Mouse (Mus musculus) cerebellum, adult 2 months (tissue): ENCODE data around the gene Agap1. TPM values are rescaled to one million over a fixed set of nuclear protein-coding genes. Genes with fewer than 3 reads are reported as not detected.

Experiments used
- DNase-seq, 2 experiments: peaks; one replicate each; pipeline ENCODE4 v3.0.0; 2021
- H3K27ac ChIP-seq: fragments of 200-500 bp; 2 replicates; pipeline ENCODE4 v1.5.1; 2012; ENCODE audit warnings: low read length, control low read depth, inconsistent platforms; ENCODE audit not compliant: insufficient read depth
- H3K27me3 ChIP-seq: fragments of 200-500 bp; 2 replicates; pipeline ENCODE4 v1.6.1; 2012; ENCODE audit warnings: inconsistent platforms, mild to moderate bottlenecking, low read length, moderate library complexity; ENCODE audit not compliant: control insufficient read depth, insufficient read depth
- H3K4me1 ChIP-seq: fragments of 200-500 bp; 2 replicates; pipeline ENCODE4 v1.6.1; 2011; ENCODE audit warnings: low read length; ENCODE audit not compliant: control insufficient read depth, insufficient read depth
- H3K4me3 ChIP-seq: fragments of 200-500 bp; replicated peaks from 2 replicates; pipeline ENCODE3; 2011; ENCODE audit warnings: mild to moderate bottlenecking, low read depth, low read length, control low read depth; ENCODE audit not compliant: insufficient read depth
- CTCF ChIP-seq: fragments of 200-500 bp; IDR thresholded peaks from 2 replicates; pipeline ENCODE4 v1.5.1; 2011; ENCODE audit warnings: low read depth, mild to moderate bottlenecking, control low read depth, low read length, moderate library complexity, borderline replicate concordance; ENCODE audit not compliant: insufficient read depth
- POLR2A ChIP-seq: fragments of 200-500 bp; IDR thresholded peaks from 2 replicates; pipeline ENCODE4 v1.6.1; 2011; ENCODE audit warnings: low read length, control low read depth, borderline replicate concordance; ENCODE audit not compliant: insufficient read depth
- whole genome bisulfite sequencing: fragments of 180-500 bp; shearing (Covaris S2); methylation state at CpG from one replicate; pipeline ENCODE4 v1.1.7; 2018; 5-methylcytosine and 5-hydroxymethylcytosine counted together
- polyA plus RNA-seq: library from polyadenylated mRNA; depleted of rRNA; stranded (reverse); fragments of >200 nt; gene quantifications from 2 replicates; pipeline ENCODE4 v1.2.3, GENCODE M21; 2012

The Agap1 gene
- polyA plus RNA-seq, 1 experiment = 82.9 TPM

DNA sequence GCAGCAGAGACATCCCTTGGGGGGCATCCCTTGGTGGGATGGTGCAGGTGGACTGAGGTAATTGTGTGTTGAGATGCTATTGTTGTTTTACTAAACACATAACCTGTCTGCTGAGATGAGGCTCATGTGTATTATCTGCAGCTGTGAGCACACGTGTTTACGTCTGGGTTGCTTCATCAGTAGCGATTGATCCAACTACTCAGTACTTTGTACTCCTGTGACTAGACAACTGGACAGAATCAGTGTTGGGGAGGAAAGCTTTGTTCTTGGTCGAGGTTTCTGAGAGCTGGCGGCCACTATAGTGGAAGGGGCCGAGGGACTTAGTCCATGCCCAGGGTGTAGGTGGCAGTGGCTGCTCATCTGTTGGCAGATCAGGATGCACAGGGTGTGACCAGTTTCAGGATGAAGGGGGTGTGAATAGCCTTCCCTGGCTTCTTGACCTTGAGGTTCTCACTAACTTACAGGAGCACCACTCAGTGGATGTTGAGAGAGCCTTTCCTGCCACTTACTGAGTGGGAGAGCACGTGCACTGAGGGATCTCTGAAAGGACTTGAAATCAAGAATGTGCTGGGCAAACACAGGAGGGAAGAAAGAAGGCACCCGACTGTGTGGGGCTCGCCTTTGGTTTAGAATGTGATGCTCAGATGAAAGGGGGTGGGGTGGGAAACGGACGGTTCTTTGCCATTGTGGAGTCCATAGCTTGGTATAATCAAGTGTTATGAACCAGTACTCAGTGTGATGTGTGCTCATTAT is 61.4 kb downstream of the Agap1 start:
- Histone ChIP-seq H3K27me3 (no peaks in the 10 kb centered on the region), H3K27ac (no peak overlapping the region), H3K4me3 (no peak overlapping the region), H3K4me1 (peaks cover 65% of the 10 kb centered on the region)
- WGBS = 76% methylated on average over 11 of the region's 11 CpGs
- TF ChIP-seq POLR2A (no peak), CTCF (no peak)
- DNase-seq = no peak

DNA sequence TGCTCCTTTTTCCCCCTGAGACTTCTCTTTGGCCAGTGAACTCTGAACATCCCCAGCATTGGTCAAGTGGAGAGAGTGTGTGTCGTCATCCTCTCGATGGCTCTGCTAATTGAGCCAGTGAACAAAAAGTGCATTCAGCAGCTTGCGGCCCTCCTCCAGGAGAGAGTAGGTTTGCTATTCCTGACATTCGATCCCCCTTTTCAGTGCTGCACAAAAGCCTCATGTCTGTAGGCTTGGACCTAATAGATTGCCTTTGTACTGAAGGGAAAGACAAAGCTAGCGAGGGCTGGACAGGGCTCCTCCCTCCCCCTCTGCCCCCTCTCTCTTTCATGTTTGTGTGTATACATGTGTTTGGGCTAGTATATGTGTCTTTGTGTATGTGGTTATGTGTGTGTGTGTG is 63.2 kb downstream of the Agap1 start:
- Histone ChIP-seq H3K4me1 (peaks cover 65% of the 10 kb centered on the region), H3K27me3 (no peaks in the 10 kb centered on the region), H3K4me3 (no peak overlapping the region), H3K27ac (no peak overlapping the region)
- DNase-seq = no peak
- TF ChIP-seq POLR2A = no peak
- TF ChIP-seq CTCF = no peak
- 53% methylated on average over 5 of the region's 5 CpGs for WGBS

DNA sequence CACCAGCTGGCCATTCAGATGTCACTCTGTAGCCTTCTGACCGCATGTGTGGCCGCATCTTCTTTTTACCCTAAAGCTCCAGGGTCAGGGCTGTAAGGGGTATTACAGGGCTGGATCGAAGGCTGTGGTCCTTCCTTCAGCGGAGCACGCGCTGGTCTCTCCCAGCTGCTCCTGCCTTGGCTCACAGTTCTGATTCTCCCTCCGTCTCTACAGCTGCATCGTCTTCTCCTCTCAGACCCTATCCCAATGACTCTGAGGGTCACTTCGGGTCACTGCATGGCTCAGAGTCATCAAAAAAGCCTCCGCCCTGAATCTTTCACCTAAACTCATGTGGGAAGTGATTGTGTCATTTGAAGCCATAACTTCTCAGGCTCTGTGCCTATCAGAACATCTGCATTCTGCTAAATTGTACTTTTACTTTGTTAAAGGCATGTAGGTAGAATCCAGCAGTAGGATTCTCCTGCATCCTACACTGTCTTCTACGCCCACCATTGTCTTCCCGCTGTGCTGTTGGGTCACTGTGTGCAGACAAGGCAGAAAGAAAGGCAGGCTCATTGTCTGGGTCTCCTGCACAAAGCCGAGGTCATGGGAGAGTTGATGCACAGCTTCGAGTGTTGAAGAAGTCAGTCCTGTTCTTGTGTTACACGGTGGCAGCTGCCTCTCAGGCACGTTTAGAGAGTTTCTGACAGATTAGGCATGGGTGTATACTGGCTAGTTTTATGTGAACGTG is 65.5 kb downstream of the Agap1 start:
- H3K27ac ChIP-seq = no peak overlapping the region
- H3K4me3 ChIP-seq = no peak overlapping the region
- TF ChIP-seq CTCF = no peak
- TF ChIP-seq POLR2A = no peak
- no peaks in the 10 kb centered on the region for H3K27me3 ChIP-seq
- WGBS = 68% methylated on average over 17 of the region's 17 CpGs
- DNase-seq = no peak
- H3K4me1 ChIP-seq = peaks cover 54% of the 10 kb centered on the region

DNA sequence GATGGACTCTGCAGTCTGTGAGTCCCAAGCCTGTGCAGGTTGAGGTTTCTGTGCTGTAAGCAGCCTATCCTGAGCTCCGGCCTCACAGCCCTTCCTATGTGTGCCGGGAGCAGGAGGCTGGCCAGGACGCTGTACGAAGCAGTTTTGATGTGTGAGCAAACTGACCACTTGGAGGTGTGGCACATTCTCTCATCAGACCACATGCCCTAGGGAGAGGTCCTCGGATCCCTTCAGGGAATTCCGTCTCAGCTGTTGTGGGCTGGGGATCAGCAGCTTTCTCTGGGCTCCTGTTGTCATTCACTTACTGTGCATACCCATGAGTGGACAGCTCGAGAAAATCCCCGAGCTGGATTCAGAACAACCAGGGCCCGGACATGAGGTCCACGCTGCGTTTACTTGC is 66.8 kb downstream of the Agap1 start:
- 57% methylated on average over 11 of the region's 11 CpGs for WGBS
- no peak overlapping the region for H3K27ac ChIP-seq
- H3K27me3 ChIP-seq = no peaks in the 10 kb centered on the region
- no peak overlapping the region for H3K4me3 ChIP-seq
- peaks cover 56% of the 10 kb centered on the region for H3K4me1 ChIP-seq
- no peak for DNase-seq
- TF ChIP-seq POLR2A (no peak), CTCF (no peak)

DNA sequence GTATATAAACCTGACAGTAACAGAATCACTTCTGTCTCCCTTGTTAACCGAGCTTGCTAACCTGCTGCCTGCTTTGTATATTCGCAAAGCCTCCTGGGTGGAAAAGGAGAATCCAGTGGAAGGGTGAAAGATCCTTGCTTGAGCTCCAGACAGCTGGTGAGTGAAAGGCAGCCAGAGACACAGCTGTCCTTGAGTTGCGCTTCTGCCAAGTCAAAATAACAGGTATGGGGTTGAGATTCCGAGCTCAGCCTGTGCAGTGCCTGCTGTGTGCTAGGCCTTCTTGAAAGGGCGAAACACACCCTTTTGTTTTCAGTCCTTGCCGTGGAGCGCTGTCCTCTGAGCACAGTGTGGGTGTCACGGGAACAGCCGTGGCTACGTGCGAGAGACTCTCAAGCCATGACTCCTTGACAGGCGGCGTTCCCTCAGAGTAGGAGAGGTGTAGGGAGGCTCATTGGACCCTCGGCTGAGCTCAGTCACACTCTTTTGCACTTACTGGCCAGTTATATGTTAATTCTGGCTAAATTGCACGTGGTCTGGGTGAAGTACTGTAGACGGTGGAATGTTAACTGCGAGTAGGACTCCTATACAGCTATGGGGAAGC is 67.4 kb downstream of the Agap1 start:
- Histone ChIP-seq H3K4me1 (peaks cover 53% of the 10 kb centered on the region), H3K27ac (no peak overlapping the region), H3K27me3 (no peaks in the 10 kb centered on the region), H3K4me3 (no peak overlapping the region)
- 57% methylated on average over 17 of the region's 17 CpGs for WGBS
- TF ChIP-seq POLR2A = no peak
- no peak for TF ChIP-seq CTCF
- DNase-seq = no peak

DNA sequence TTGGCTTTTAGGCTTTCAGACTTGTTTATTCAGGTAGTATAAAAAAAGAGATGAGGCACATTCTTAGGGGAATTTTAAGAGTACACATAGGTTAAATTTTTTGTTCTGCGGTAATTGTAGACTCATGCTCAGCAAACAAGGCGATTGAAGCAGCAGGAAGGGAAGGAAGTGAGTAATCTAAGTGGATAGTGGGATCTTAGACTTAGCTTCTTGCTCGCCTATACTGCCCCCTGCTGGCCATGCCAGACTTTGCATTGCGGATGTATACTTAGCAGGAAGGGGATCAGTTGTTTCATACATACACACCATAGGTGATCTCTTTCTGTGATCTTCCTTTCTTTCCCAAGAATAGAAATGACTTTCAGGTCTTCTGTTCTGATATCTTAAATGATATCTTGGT is 69.8 kb downstream of the Agap1 start:
- TF ChIP-seq CTCF = peak; percentile 95
- no peak for TF ChIP-seq POLR2A
- H3K27ac ChIP-seq = no peak overlapping the region
- DNase-seq = peak; percentile 86 to 93
- 2% methylated on average over 4 of the region's 4 CpGs for WGBS
- H3K4me1 ChIP-seq = peaks cover 51% of the 10 kb centered on the region
- no peaks in the 10 kb centered on the region for H3K27me3 ChIP-seq
- H3K4me3 ChIP-seq = no peak overlapping the region

DNA sequence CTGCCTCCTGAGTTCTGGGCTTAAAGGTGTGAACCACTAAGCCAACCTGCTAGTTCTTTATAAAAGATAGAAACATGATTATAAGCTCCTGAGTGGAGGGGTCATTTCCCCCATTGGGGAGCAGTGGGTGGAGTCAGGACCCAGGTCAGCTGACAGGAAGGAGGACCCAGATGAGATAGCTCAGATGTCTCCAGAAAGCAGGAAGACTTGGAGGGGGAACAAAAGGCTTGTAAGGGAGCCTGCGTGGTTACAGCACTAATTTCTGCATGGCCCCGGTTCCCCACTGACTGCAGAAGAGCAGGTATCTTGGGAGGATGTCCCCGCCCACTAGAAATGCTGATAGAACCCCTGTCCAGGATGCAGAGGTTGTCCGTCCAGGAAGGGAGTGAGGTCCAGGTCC is 70.4 kb downstream of the Agap1 start:
- Histone ChIP-seq H3K27me3 (no peaks in the 10 kb centered on the region), H3K4me3 (no peak overlapping the region), H3K27ac (no peak overlapping the region), H3K4me1 (peaks cover 49% of the 10 kb centered on the region)
- 72% methylated on average over 4 of the region's 4 CpGs for WGBS
- peak; percentile 33 to 41 for DNase-seq
- TF ChIP-seq CTCF (no peak), POLR2A (no peak)
